ENCODE assay signal across 11 mouse cellular contexts in genomic region chr10:44492815-44493525, GRCm38 (mm10). TPM values are rescaled to one million over a fixed set of nuclear protein-coding genes. Genes with fewer than 3 reads are reported as not detected.
DNase-seq lines count a peak whose midpoint lies in the region; ATAC-seq and TF ChIP-seq lines count a peak whose summit lies in the region.
"Had no signal": no experiment of that assay in that cellular context is flagged by ENCODE, and none has a peak within 500 bp of the region (broad histone marks: within the 10 kb centered on the region; RNA-seq: fewer than 3 reads in every experiment).

No protein-coding gene starts in this region.

- ATAC-seq in kidney, embryonic 16.5 days (ENCODE audit: low FRiP score, low TSS enrichment) = no peak; the same call in 1 of the 2 replicates
- ATAC-seq in forebrain, embryonic 15.5 days (replicated peaks) = peak; percentile 88

- H3K27me3 ChIP-seq in kidney, embryonic 16.5 days (ENCODE audit: insufficient read depth, low read length) = peaks cover 3% of the 10 kb centered on the region; the same call in 1 of the 2 replicates
- peaks cover 17% of the 10 kb centered on the region; the same call in 1 of the 2 replicates for H3K27me3 ChIP-seq in forebrain, embryonic 15.5 days
- H3K27me3 ChIP-seq: limb, embryonic 13.5 days had no signal

- 46% methylated on average over 8 of the region's 8 CpGs for WGBS in kidney, embryonic 16.5 days
- WGBS in forebrain, embryonic 15.5 days = 42% methylated on average over 8 of the region's 8 CpGs

- H3K27ac ChIP-seq in kidney, embryonic 16.5 days (ENCODE audit: low read length) = no peak overlapping the region
- no peak overlapping the region for H3K27ac ChIP-seq in forebrain, embryonic 15.5 days (replicated peaks)
- H3K27ac ChIP-seq: limb, embryonic 13.5 days had no signal

- peak; percentile 29 for DNase-seq in kidney, adult 11 months
- DNase-seq in brain, embryonic 14.5 days (ENCODE audit: low read depth) = peak; percentile 84
- DNase-seq in kidney, postnatal 25 days = peak; percentile 75 to 79
- DNase-seq in frontal cortex, postnatal 36 days (ENCODE audit: low spot score in 2 of 2) = no peak
- DNase-seq in MN1 (ENCODE audit: low spot score) = no peak
- no peak for DNase-seq in adrenal gland, postnatal 10 days
- DNase-seq: thymus, postnatal 25 days had no signal

- H3K4me1 ChIP-seq in kidney, embryonic 16.5 days (ENCODE audit: insufficient read depth, low read length) = peaks cover 10% of the 10 kb centered on the region; the same call in 1 of the 2 replicates
- peaks cover 11% of the 10 kb centered on the region for H3K4me1 ChIP-seq in forebrain, embryonic 15.5 days
- H3K4me1 ChIP-seq: heart, embryonic 12.5 days had no signal

- TF ChIP-seq POLR2A in brain, embryonic 14.5 days (IDR thresholded peaks at IDR 0.05; ENCODE audit: borderline replicate concordance, extremely low read depth, insufficient read depth, insufficient read length, poor library complexity, severe bottlenecking) = no peak

- no peaks in the 10 kb centered on the region for H3K9me3 ChIP-seq in kidney, embryonic 16.5 days (ENCODE audit: low read length)
- no peaks in the 10 kb centered on the region for H3K9me3 ChIP-seq in forebrain, embryonic 15.5 days
- H3K9me3 ChIP-seq: heart, embryonic 12.5 days; limb, embryonic 13.5 days had no signal

- H3K4me2 ChIP-seq in kidney, embryonic 16.5 days (replicated peaks; ENCODE audit: low read depth, low read length) = no peak overlapping the region
- no peak overlapping the region for H3K4me2 ChIP-seq in forebrain, embryonic 15.5 days (replicated peaks)
- H3K4me2 ChIP-seq: heart, embryonic 12.5 days; limb, embryonic 13.5 days had no signal

- H3K4me3 ChIP-seq in kidney, embryonic 16.5 days (ENCODE audit: low read length) = no peak overlapping the region
- H3K4me3 ChIP-seq in forebrain, embryonic 15.5 days = no peak overlapping the region
- H3K4me3 ChIP-seq: heart, embryonic 12.5 days; limb, embryonic 13.5 days had no signal

- no peak overlapping the region for H3K9ac ChIP-seq in kidney, embryonic 16.5 days (replicated peaks; ENCODE audit: low read length)
- no peak overlapping the region for H3K9ac ChIP-seq in forebrain, embryonic 15.5 days (replicated peaks)
- H3K9ac ChIP-seq: heart, embryonic 12.5 days; limb, embryonic 13.5 days had no signal

- H3K36me3 ChIP-seq in kidney, embryonic 16.5 days (ENCODE audit: insufficient read depth, low read length) = no peaks in the 10 kb centered on the region
- H3K36me3 ChIP-seq in forebrain, embryonic 15.5 days = no peaks in the 10 kb centered on the region
- H3K36me3 ChIP-seq: heart, embryonic 12.5 days; limb, embryonic 13.5 days had no signal

- no peak for TF ChIP-seq CTCF in brain, embryonic 14.5 days (IDR thresholded peaks at IDR 0.05; ENCODE audit: borderline replicate concordance, extremely low read depth, insufficient read depth, insufficient read length)

RNA-seq across cellular contexts. Expression of gene Prdm1, which starts 35.3 kb away (rescaled TPM):
- polyA plus RNA-seq in kidney, embryonic 16.5 days (2015; fragmentation: Nextera tagmentation; extraction: Ambion mirVana) = 2.8 and 2.9 TPM in 2 replicates
- polyA plus RNA-seq in brain, embryonic 14.5 days (2012; rRNA removed) = 0.73 and 0.90 TPM in 2 replicates
- 0.45 and 0.47 TPM in 2 replicates for polyA plus RNA-seq in forebrain, embryonic 15.5 days (2015; fragmentation: Nextera tagmentation; extraction: Ambion mirVana)
- total RNA-seq in adrenal gland, postnatal 10 days (2021) = 1 to 10 TPM; 2.1 to 3.4 TPM

Comparison
In these comparisons a context has a peak if more than half of its experiments do, and no peak if none do; other contexts are left out.
1. DNase-seq: peak in kidney, adult 11 months (single experiment), brain, embryonic 14.5 days (single experiment) and kidney, postnatal 25 days (2 of 2); none in frontal cortex, postnatal 36 days (0 of 2), MN1 (single experiment) and adrenal gland, postnatal 10 days (single experiment).